Mouse (Mus musculus): Measurements from ENCODE around the gene Olfr1419.
"Not testable (repeated sequence)": the region's sequence is repeated elsewhere in the genome, so short reads cannot be mapped to it uniquely, and the experiment has no call there.

Olfr1419 gene

DNA sequence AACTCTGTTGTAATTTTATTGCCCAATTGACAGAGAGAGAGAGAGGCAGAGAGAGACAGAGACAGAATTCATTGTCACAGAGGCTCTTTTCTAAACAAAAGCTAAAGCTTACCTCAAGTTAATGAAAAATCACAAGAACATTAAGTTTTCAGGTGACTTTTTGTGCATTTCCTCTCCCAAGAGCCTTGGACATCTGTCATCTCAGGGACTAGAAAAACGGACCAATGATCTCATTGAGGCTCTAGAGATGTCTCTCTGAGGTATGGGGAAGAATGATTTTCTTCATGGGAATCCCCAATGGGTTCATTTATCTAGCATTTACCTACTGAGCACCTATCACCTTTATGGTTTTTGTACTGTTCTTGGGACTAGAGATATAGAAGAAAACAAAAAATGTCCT is at the start of gene Olfr1419:
TSS of gene Olfr1419 (minus strand) at position 101 of the 400 bp plus-strand sequence.
- in situ Hi-C loops (cut with MboI; ENCODE audit: low pct_unique_long_range_greater_than_20kb in 1 of 2, low sequenced_read_pairs in 2 of 2, unreplicated experiment in 1 of 2) = loop anchor here in 1 of 2 experiments (10.0 kb wide), 1 partner anchor 270 kb away; the partner anchor contains the start of gene Ms4a6d

DNA sequence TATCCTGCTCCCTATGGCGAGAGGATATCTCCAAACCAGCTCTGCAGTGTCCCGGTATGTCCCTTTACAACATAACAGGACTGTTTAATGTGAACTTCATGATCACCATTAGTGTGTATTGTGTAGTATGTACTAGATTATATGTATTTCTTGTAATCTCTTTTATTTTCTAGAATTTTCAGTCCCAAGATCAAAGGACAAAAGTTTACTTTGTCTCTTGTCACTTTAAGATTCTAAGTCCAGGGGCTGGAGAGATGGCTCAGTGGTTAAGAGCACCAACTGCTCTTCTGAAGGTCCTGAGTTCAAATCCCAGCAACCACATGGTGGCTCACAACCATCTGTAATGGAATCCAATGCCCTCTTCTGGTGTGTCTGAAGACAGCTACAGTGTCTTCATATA is 47.6 kb upstream of the Olfr1419 start:
- in situ Hi-C loops (cut with MboI; ENCODE audit: low pct_unique_long_range_greater_than_20kb in 1 of 2, low sequenced_read_pairs in 2 of 2, unreplicated experiment in 1 of 2) = not testable (repeated sequence)

DNA sequence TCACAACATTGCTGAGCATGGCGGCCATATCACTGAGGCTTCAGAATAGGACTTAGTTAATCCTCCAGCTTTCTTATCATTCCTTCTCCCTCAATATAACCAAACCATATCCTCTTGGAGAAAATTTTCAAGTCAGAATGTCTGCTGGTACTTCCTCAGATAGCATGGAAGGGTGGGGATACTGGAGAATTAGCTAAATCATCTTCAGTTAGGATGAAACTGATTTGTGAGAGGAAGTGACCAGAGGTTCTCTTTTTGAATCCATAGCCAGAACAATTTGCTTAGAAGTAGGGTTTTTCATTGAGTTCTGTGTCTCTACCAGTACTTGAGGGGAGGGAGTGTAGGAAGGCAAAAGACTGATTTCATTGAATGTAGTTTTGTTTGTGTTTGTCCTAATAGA is 47.2 kb upstream of the Olfr1419 start:
- in situ Hi-C loops (cut with MboI; ENCODE audit: low pct_unique_long_range_greater_than_20kb in 1 of 2, low sequenced_read_pairs in 2 of 2, unreplicated experiment in 1 of 2) = no loop called here

DNA sequence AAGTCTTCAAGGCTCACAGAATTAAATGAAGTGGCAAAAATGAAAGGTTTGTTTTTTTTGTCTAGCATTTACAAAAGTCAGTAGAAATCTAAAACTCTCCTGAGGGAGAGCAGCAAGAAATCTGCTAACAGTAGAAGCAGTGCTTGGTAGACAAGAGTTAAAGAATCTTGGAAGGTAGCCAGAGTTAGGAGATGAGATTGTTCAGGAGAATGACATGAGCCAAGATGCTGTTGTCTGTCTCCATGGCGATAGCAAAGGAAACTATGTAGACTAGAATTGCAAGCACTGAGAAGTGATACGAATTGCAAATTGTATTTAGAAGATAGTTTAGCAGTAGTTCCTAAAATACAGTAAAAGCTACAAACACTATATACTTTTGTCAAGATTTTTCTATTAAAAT is 40.9 kb upstream of the Olfr1419 start:
- in situ Hi-C loops (cut with MboI; ENCODE audit: low pct_unique_long_range_greater_than_20kb in 1 of 2, low sequenced_read_pairs in 2 of 2, unreplicated experiment in 1 of 2) = no loop called here

- in situ Hi-C loops (cut with MboI; ENCODE audit: low pct_unique_long_range_greater_than_20kb in 1 of 2, low sequenced_read_pairs in 2 of 2, unreplicated experiment in 1 of 2) = no loop called here
These were observed 37.7 kb upstream of the Olfr1419 start for GRCm38 (mm10) chr19:11912533-11913121.

GRCm38 (mm10) chr19:11912037-11912532 is 37.2 kb upstream of the Olfr1419 start, which contains the start of gene Patl1:
TSS of gene Patl1 (plus strand) at chr19:11912399.
- in situ Hi-C loops (cut with MboI; ENCODE audit: low pct_unique_long_range_greater_than_20kb in 1 of 2, low sequenced_read_pairs in 2 of 2, unreplicated experiment in 1 of 2) = no loop called here

DNA sequence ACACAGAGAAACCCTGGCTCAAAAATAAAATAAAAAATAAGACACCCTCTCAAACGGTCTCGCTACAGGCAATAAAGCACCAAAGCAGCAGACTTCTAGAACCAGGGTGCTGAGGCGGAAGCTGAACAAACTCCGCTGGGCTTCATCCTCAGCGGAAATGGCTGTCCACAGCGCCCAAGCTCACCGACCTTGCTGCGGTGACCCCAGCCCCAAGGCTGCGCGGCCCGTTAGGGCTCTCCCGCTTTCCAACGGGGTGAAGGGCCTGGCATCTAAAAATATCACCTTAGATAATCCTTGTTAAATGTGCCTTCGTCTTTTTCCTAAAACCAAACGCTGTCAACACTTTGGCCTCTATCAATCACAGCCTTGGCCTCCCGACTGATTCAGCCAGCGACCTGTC is 36.7 kb upstream of the Olfr1419 start:
- in situ Hi-C loops (cut with MboI; ENCODE audit: low pct_unique_long_range_greater_than_20kb in 1 of 2, low sequenced_read_pairs in 2 of 2, unreplicated experiment in 1 of 2) = no loop called here

GRCm38 (mm10) chr19:11911021-11911420 is 36.1 kb upstream of the Olfr1419 start:
- in situ Hi-C loops (cut with MboI; ENCODE audit: low pct_unique_long_range_greater_than_20kb in 1 of 2, low sequenced_read_pairs in 2 of 2, unreplicated experiment in 1 of 2) = no loop called here

DNA sequence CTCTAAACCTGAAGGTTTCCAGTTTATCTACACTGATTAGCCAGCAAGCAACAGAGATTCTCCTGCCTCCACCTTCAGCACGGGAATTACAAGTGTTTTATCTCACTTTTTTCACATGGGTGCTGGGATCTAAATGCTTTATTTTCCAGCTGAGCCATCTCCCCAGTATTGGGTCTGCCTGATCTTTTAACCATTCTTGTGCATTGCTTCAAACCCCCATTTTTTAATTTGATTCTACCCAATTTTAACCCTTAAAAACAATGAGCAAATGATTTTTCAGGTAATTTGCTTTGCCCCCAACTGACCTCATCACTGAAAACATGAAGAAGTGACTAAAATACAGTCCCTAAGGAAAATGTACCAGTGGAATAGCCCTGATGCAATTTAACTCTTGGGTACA is 11.4 kb upstream of the Olfr1419 start, which contains the start of gene Olfr1420:
TSS of gene Olfr1420 (plus strand) at position 301 of the 400 bp plus-strand sequence.
- in situ Hi-C loops (cut with MboI; ENCODE audit: low pct_unique_long_range_greater_than_20kb in 1 of 2, low sequenced_read_pairs in 2 of 2, unreplicated experiment in 1 of 2) = no loop called here

DNA sequence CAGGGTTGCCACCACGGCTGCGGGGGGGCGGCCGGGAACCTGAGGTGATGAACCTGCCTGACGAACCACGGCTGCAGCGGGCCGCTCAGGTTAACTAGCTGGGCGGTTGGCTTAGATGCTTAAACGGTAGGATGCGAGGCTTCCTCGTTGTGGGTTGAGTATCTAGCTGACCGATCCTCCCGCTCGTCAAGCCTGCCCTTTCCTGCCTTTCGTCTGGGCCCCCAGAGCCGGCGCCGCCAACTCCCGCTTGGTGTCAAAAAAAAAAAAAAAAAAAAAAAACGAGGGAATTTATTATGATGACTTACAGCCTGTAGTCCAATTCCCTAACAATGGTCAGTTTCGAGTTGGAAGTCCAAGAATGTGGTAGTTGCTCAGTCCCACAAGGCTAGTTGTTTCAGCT is 3.5 kb upstream of the Olfr1419 start:
- in situ Hi-C loops (cut with MboI; ENCODE audit: low pct_unique_long_range_greater_than_20kb in 1 of 2, low sequenced_read_pairs in 2 of 2, unreplicated experiment in 1 of 2) = loop anchor here in 1 of 2 experiments (10.0 kb wide), 1 partner anchor 274 kb away; the partner anchor contains the start of gene Ms4a6d

GRCm38 (mm10) chr19:11867837-11868236 is 7.1 kb downstream of the Olfr1419 start:
- in situ Hi-C loops (cut with MboI; ENCODE audit: low pct_unique_long_range_greater_than_20kb in 1 of 2, low sequenced_read_pairs in 2 of 2, unreplicated experiment in 1 of 2) = loop anchor here (5.0 to 10.0 kb wide), 2 partner anchors 91 to 93 kb away; partner anchors contain the start of gene Mrpl16 (in 1 of the 2)

DNA sequence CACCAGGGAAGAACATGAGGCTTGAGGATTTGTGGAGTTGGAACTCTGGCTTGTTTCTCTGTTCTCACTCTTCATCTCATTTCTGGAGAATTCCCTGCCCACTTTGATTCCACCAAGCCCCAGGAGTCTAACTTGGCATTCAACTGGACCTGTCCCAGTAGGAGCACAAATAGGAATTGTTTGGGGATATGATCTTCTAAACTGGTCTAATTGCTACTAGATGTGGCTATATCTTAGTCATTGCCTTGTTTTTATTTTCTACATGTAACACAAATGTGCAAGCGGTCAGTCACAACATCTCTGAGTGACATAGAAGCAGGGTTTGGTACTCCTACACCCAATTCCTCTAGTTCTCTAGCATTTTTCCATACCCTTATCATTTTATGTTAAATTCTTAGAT is 13.9 kb downstream of the Olfr1419 start, which contains the start of gene Olfr1418:
TSS of gene Olfr1418 (minus strand) at position 101 of the 400 bp plus-strand sequence.
- in situ Hi-C loops (cut with MboI; ENCODE audit: low pct_unique_long_range_greater_than_20kb in 1 of 2, low sequenced_read_pairs in 2 of 2, unreplicated experiment in 1 of 2) = loop anchor here in 1 of 2 experiments (10.0 kb wide), 1 partner anchor 86 kb away; the partner anchor contains the start of gene Mrpl16

- in situ Hi-C loops (cut with MboI; ENCODE audit: low pct_unique_long_range_greater_than_20kb in 1 of 2, low sequenced_read_pairs in 2 of 2, unreplicated experiment in 1 of 2) = no loop called here
These were observed 18.4 kb downstream of the Olfr1419 start for GRCm38 (mm10) chr19:11856506-11856905.

DNA sequence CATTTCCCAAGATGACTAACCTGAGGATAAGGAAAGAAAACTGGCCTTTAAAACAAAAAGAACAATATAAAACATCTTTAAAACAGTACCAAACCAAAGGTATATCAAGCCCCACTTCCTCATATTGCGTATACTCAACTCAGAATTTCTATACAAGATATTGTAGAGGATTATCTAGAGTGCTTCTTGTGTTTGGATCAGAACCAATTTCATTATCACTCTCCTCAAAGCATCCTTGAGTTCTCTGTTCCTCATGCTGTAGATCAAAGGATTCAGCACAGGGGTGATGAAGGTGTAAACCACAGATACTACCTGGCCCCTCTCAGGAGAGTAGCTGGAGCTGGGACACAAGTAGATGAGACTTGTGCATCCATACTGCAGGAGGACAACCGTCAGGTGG is 20.1 kb downstream of the Olfr1419 start:
- in situ Hi-C loops (cut with MboI; ENCODE audit: low pct_unique_long_range_greater_than_20kb in 1 of 2, low sequenced_read_pairs in 2 of 2, unreplicated experiment in 1 of 2) = no loop called here

- in situ Hi-C loops (cut with MboI; ENCODE audit: low pct_unique_long_range_greater_than_20kb in 1 of 2, low sequenced_read_pairs in 2 of 2, unreplicated experiment in 1 of 2) = no loop called here
These were observed 22.3 kb downstream of the Olfr1419 start for GRCm38 (mm10) chr19:11852652-11853051.

DNA sequence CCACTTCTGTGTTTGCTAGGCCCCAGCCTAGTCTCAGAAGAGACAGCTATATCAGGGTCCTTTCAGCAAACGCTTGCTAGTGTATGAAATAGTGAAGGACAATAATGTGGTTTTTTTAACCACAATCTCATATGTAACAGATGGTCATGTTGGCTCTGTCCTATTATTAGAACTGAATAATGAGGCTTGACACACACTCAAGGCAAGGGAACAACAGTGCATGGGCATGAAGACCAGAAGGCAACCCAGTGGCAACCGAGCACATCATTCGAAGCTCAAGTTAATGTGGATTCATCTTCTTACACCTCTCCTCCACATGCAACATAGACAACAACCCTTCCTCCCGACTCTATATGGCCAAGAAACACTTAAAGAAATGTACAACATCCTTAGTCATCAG is 28.6 kb downstream of the Olfr1419 start:
- in situ Hi-C loops (cut with MboI; ENCODE audit: low pct_unique_long_range_greater_than_20kb in 1 of 2, low sequenced_read_pairs in 2 of 2, unreplicated experiment in 1 of 2) = no loop called here

- in situ Hi-C loops (cut with MboI; ENCODE audit: low pct_unique_long_range_greater_than_20kb in 1 of 2, low sequenced_read_pairs in 2 of 2, unreplicated experiment in 1 of 2) = no loop called here
These were observed 35.8 kb downstream of the Olfr1419 start, which contains the start of gene Olfr1417 for GRCm38 (mm10) chr19:11839119-11839518. TSS of gene Olfr1417 (minus strand) at chr19:11839219.

DNA sequence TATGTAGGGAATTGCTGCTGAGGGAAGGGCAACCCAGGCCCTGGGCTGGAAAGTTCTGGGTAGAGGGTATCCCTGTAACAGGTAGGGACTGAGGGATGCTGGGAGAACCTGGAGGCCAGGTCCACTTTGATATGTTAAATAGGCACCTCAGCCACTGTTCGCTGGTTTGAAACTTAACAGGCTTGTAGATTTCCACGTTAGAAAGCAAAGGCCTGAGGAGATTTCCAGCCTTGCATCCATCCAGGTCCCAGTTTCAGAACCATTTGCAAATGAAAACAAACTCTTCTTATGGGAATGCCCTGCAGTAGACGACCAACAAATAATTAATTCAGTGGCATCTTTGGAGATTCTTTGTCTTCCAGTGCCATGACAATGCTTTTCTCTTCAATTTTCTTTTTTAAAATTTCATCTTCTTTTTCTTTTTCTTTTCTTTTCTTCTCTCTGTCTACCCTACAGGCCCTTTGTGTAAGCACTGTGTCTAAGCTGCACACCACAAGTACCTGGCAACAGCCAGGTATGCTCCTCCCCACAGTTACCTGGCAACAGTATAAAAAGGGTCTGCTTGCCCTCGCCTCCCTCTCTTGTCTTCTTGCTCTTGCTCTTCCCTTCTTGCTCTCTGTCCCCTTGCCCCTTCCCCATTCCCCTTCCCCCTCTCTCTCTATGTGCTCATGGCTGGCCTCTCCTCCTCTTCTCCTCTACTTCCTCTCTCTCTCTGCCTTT is 51.4 kb downstream of the Olfr1419 start:
- in situ Hi-C loops (cut with MboI; ENCODE audit: low pct_unique_long_range_greater_than_20kb in 1 of 2, low sequenced_read_pairs in 2 of 2, unreplicated experiment in 1 of 2) = no loop called here

DNA sequence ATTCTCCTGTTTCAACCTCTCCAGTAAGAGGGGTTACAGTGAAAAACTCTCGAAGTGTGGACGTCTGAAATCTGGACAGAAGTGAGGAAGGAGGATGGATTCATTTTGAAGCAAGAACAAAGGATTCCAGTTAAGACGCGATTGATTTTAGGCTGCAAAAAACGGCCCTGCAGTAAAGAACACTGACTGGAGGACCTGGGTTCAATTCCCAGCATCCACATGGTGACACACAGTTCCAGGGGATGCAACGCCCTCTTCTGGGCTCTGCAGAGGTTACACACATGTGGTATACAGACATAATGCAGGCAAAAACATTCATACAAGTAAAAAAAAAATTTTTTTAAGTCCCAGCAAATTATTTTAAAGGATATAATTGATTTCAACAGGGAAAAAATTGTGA is 54.7 kb downstream of the Olfr1419 start:
- in situ Hi-C loops (cut with MboI; ENCODE audit: low pct_unique_long_range_greater_than_20kb in 1 of 2, low sequenced_read_pairs in 2 of 2, unreplicated experiment in 1 of 2) = no loop called here

All from mouse embryonic stem cell (cell line).